Comparison of ENCODE assay signal across 8 mouse cellular contexts in the genomic region with DNA sequence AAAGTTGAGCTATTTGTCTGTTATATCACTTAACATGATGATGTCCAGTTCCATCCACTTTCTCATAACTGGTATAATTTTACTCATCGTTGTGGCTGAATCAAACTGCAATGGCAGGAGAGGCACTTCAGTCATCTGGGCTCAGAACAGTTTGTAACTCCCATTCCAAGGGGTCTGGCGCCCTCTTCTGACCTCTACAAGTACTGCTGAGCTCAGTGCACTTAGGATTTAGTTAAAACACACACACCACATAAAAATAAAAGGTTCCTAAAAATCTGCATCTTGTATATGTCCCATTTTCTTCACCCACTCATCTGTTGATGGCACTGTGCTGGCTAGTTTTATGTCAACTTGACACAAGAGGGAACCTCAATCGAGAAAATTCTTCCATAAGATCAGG. TPM values are rescaled to one million over a fixed set of nuclear protein-coding genes. Genes with fewer than 3 reads are reported as not detected.
DNase-seq lines count a peak whose midpoint lies in the region.

No protein-coding gene starts in this region.

- peak; percentile 78 to 86 for DNase-seq in left cerebral cortex, adult 18-20 months (ENCODE audit: low spot score in 2 of 2)
- no peak for DNase-seq in left cerebral cortex, adult 11 months (ENCODE audit: low spot score)
- DNase-seq in cerebellum, adult 11-12 months: peak; percentile 64
- peak; percentile 55 to 68 for DNase-seq in frontal cortex, postnatal 10 days (ENCODE audit: low spot score in 2 of 2)
- peak; percentile 90 for DNase-seq in kidney, postnatal 14 days
- DNase-seq in lung, adult 18-20 months: peak; percentile 85 to 89
- peak; percentile 49 for DNase-seq in ovary, adult 18-20 months (ENCODE audit: low spot score)
- DNase-seq in thymus, postnatal 0 days (ENCODE audit: low spot score): peak; percentile 90

RNA-seq across cellular contexts. Expression of a gene that starts 1.9 kb away (rescaled TPM):
- 10 to 100 TPM; 90.5 to 94.8 TPM for total RNA-seq in left cerebral cortex, adult 18-20 months (2021)
- polyA plus RNA-seq in thymus, postnatal 0 days (2015; fragmentation: Nextera tagmentation; extraction: Ambion mirVana): 154 and 155 TPM in 2 replicates

RNA-seq across cellular contexts. Expression of a gene that starts 2.3 kb away (rescaled TPM):
- total RNA-seq in left cerebral cortex, adult 18-20 months (2021): 10 to 100 TPM; 14.5 to 15.1 TPM
- polyA plus RNA-seq in thymus, postnatal 0 days (2015; fragmentation: Nextera tagmentation; extraction: Ambion mirVana): 6.0 and 7.6 TPM in 2 replicates

RNA-seq across cellular contexts. Expression of a gene that starts 14.3 kb away (rescaled TPM):
- 100 to 1,000 TPM; 161 to 166 TPM for total RNA-seq in left cerebral cortex, adult 18-20 months (2021)
- 1,525 and 1,527 TPM in 2 replicates for polyA plus RNA-seq in thymus, postnatal 0 days (2015; fragmentation: Nextera tagmentation; extraction: Ambion mirVana)

RNA-seq across cellular contexts. Expression of a gene that starts 17.0 kb away (rescaled TPM):
- 10 to 100 TPM in 1 of 2 experiments, 1 to 10 TPM in 1; 8.1 to 12.9 TPM for total RNA-seq in left cerebral cortex, adult 18-20 months (2021)
- polyA plus RNA-seq in thymus, postnatal 0 days (2015; fragmentation: Nextera tagmentation; extraction: Ambion mirVana): 8.5 and 11.0 TPM in 2 replicates

RNA-seq across cellular contexts. Expression of a gene that starts 44.1 kb away (rescaled TPM):
- 10 to 100 TPM; 30.5 to 32.9 TPM for total RNA-seq in left cerebral cortex, adult 18-20 months (2021)
- 62.2 and 72.9 TPM in 2 replicates for polyA plus RNA-seq in thymus, postnatal 0 days (2015; fragmentation: Nextera tagmentation; extraction: Ambion mirVana)
